Mouse (Mus musculus) liver, embryonic 14.5 days (tissue): Measurements from ENCODE around the gene Pnmt. TPM values are rescaled to one million over a fixed set of nuclear protein-coding genes. Genes with fewer than 3 reads are reported as not detected.

Experiments
- ATAC-seq: fragments of 200-750 bp; cut with Nextera tagmentation; 2 replicates; pipeline ENCODE4 v1.8.0; 2017; ENCODE audit warnings: moderate number of reproducible peaks, mild to moderate bottlenecking, moderate library complexity; ENCODE audit not compliant: insufficient read depth
- DNase-seq, 3 experiments: peaks; one replicate each; pipeline ENCODE4 v3.0.0-alpha.2; 2012 to 2013; ENCODE audit warnings: low read depth in 3 of 3, low spot score in 3 of 3
- H3K27ac ChIP-seq: fragments of 300-500 bp; sonication (generic); 2 replicates; pipeline ENCODE4 v1.5.1; 2014; ENCODE audit warnings: moderate library complexity, mild to moderate bottlenecking, control low read depth, inconsistent platforms
- H3K27me3 ChIP-seq: fragments of 300-500 bp; sonication (generic); 2 replicates; pipeline ENCODE4 v1.6.1; 2014; ENCODE audit warnings: mild to moderate bottlenecking, low read length, moderate library complexity; ENCODE audit not compliant: control insufficient read depth, insufficient read depth
- H3K36me3 ChIP-seq: fragments of 300-500 bp; sonication (generic); replicated peaks from 2 replicates; pipeline ENCODE4 v1.6.1; 2014; ENCODE audit warnings: low read depth; ENCODE audit not compliant: control insufficient read depth, insufficient read depth
- H3K4me1 ChIP-seq, 2 experiments: fragments of 200-500 bp in 1 of 2; fragments of 300-500 bp in 1 of 2; sonication (generic) in 1 of 2; replicated peaks; 2 replicates each; pipeline ENCODE4 v1.6.1; 2012 to 2014; ENCODE audit warnings: antibody characterized with exemption in 1 of 2, inconsistent platforms in 1 of 2, low read length in 1 of 2; ENCODE audit not compliant: control insufficient read depth in 2 of 2, insufficient read depth in 2 of 2
- H3K4me2 ChIP-seq: fragments of 300-500 bp; sonication (generic); 2 replicates; pipeline ENCODE4 v1.6.1; 2014; ENCODE audit warnings: low read depth, mild to moderate bottlenecking, control low read depth, moderate library complexity
- H3K4me3 ChIP-seq, 2 experiments: fragments of 200-500 bp in 1 of 2; fragments of 300-500 bp in 1 of 2; sonication (generic) in 1 of 2; 2 replicates each; pipeline ENCODE4 v1.5.1; 2012 to 2014; ENCODE audit warnings: low read depth in 2 of 2, low read length in 2 of 2, mild to moderate bottlenecking in 2 of 2, control low read depth in 1 of 2, inconsistent platforms in 1 of 2, moderate library complexity in 1 of 2; ENCODE audit not compliant: insufficient read depth in 1 of 2
- H3K9ac ChIP-seq: fragments of 300-500 bp; sonication (generic); replicated peaks from 2 replicates; pipeline ENCODE4 v1.6.1; 2014; ENCODE audit warnings: mild to moderate bottlenecking, control low read depth, moderate library complexity
- H3K9me3 ChIP-seq: fragments of 300-500 bp; sonication (generic); 2 replicates; pipeline ENCODE4 v1.6.1; 2016; ENCODE audit warnings: low read length, mixed read lengths; ENCODE audit not compliant: control insufficient read depth
- CTCF ChIP-seq: IDR thresholded peaks from 2 replicates; pipeline ENCODE4 v1.5.1; 2016; ENCODE audit warnings: antibody characterized with exemption, low read depth, control low read depth
- EP300 ChIP-seq: IDR thresholded peaks from 2 replicates; pipeline ENCODE4 v1.6.1; 2016; ENCODE audit warnings: antibody characterized with exemption, low read depth
- WGBS: fragments of 180-500 bp; shearing (Covaris S2); extraction: QIAGEN DNeasy Blood & Tissue Kit; methylation state at CpG from one replicate; pipeline ENCODE4 v1.1.7; 2014; ENCODE audit not compliant: insufficient replicate concordance; 5-methylcytosine and 5-hydroxymethylcytosine counted together
- polyA plus RNA-seq, 2 experiments: library from polyadenylated mRNA; depleted of rRNA in 1 of 2; stranded (reverse) in 1 of 2; unstranded in 1 of 2; fragments of >200 nt; fragmentation: Nextera tagmentation in 1 of 2; extraction: Ambion mirVana in 1 of 2; gene quantifications; 2 replicates each; pipeline versions ENCODE4 v1.2.1 to v1.2.3; 2012 to 2014

The Pnmt gene
- polyA plus RNA-seq, 2 experiments, result not detected

GRCm38 (mm10) chr11:98373244-98373643, 13.0 kb upstream of the Pnmt start:
- Histone ChIP-seq H3K4me1 (no peaks in the 10 kb centered on the region), H3K36me3 (no peaks in the 10 kb centered on the region; the same call in 1 of the 2 replicates), H3K9me3 (no peaks in the 10 kb centered on the region), H3K9ac (no peak overlapping the region), H3K4me3 (no peak overlapping the region), H3K4me2 (no peak overlapping the region), H3K27me3 (no peaks in the 10 kb centered on the region), H3K27ac (no peak overlapping the region)
- ATAC-seq (no peak), DNase-seq (no peak)
- no peak for TF ChIP-seq EP300
- TF ChIP-seq CTCF, result no peak
- 70% methylated on average over 6 of the region's 6 CpGs for WGBS

GRCm38 (mm10) chr11:98374266-98374665, 12.0 kb upstream of the Pnmt start:
- no peak overlapping the region for H3K4me3 ChIP-seq
- no peak overlapping the region for H3K27ac ChIP-seq
- DNase-seq (no peak), ATAC-seq (no peak)
- no peak overlapping the region for H3K4me2 ChIP-seq
- H3K9ac ChIP-seq, result no peak overlapping the region
- TF ChIP-seq EP300 (no peak), CTCF (no peak)
- no peaks in the 10 kb centered on the region for H3K4me1 ChIP-seq
- no peaks in the 10 kb centered on the region for H3K9me3 ChIP-seq
- H3K27me3 ChIP-seq, result no peaks in the 10 kb centered on the region
- no peaks in the 10 kb centered on the region; the same call in 1 of the 2 replicates for H3K36me3 ChIP-seq
- WGBS, result 82% methylated on average over 8 of the region's 8 CpGs

- DNase-seq (no peak), ATAC-seq (no peak)
- H3K4me1 ChIP-seq, result no peaks in the 10 kb centered on the region
- H3K9me3 ChIP-seq, result no peaks in the 10 kb centered on the region
- no peak overlapping the region for H3K4me2 ChIP-seq
- no peak overlapping the region for H3K9ac ChIP-seq
- 73% methylated on average over 5 of the region's 5 CpGs for WGBS
- no peak overlapping the region for H3K4me3 ChIP-seq
- TF ChIP-seq EP300, result no peak
- no peak for TF ChIP-seq CTCF
- H3K36me3 ChIP-seq, result no peaks in the 10 kb centered on the region; the same call in 1 of the 2 replicates
- H3K27me3 ChIP-seq, result no peaks in the 10 kb centered on the region
- no peak overlapping the region for H3K27ac ChIP-seq
Measured at GRCm38 (mm10) chr11:98376756-98377155, 9.5 kb upstream of the Pnmt start.

- DNase-seq, result no peak
- 77% methylated on average over 11 of the region's 11 CpGs for WGBS
- ATAC-seq, result no peak
- Histone ChIP-seq H3K9me3 (no peaks in the 10 kb centered on the region), H3K4me1 (no peaks in the 10 kb centered on the region), H3K36me3 (no peaks in the 10 kb centered on the region; the same call in 1 of the 2 replicates), H3K4me3 (no peak overlapping the region), H3K27me3 (no peaks in the 10 kb centered on the region), H3K9ac (no peak overlapping the region), H3K4me2 (no peak overlapping the region), H3K27ac (no peak overlapping the region)
- TF ChIP-seq EP300 (no peak), CTCF (no peak)
Measured at GRCm38 (mm10) chr11:98377787-98378186, 8.5 kb upstream of the Pnmt start.

GRCm38 (mm10) chr11:98379379-98379778, 6.9 kb upstream of the Pnmt start:
- Histone ChIP-seq H3K4me3 (no peak overlapping the region), H3K9ac (no peak overlapping the region), H3K4me2 (no peak overlapping the region), H3K9me3 (no peaks in the 10 kb centered on the region), H3K27ac (no peak overlapping the region), H3K4me1 (no peaks in the 10 kb centered on the region), H3K27me3 (no peaks in the 10 kb centered on the region; the same call in none of the 2 replicates), H3K36me3 (no peaks in the 10 kb centered on the region; the same call in 1 of the 2 replicates)
- no peak for ATAC-seq
- no peak for DNase-seq
- 75% methylated on average over 7 of the region's 7 CpGs for WGBS
- TF ChIP-seq CTCF, result no peak
- no peak for TF ChIP-seq EP300
